Mouse (Mus musculus): ENCODE measurements at regions not wholly inside any gene's neighbourhood (a gene's known extent, or its start where the extent isn't known, plus 50 kb on each side); places are given as distances from the start of the nearest gene placed in this dataset.

DNA sequence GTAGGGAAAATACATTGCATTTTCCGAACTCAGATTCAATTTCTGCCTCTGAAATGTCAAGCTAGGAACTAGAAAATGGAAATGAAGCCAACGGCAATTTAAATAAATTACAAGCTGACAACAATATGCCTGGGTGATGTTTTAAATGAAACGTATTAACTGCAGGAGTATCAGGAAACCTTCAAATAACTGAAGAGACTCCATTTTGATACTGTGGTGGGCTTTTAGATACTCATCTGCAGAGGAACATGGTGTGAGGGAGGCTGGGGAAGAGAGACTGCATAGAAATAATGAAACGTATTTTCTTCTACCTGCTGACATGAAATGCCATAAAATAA lies 357.4 kb upstream of the Sash1 start:
- no peak for TF ChIP-seq POLR2A (IDR thresholded peaks at IDR 0.05; ENCODE audit: insufficient read depth, low read depth, low read length)
- TF ChIP-seq CTCF (IDR thresholded peaks at IDR 0.05; ENCODE audit: insufficient read depth, low read depth, low read length): no peak

Measured in olfactory bulb, adult 2 months (tissue).